Mouse (Mus musculus) stomach, embryonic 14.5 days (tissue): ENCODE measurements around the gene Prnd. TPM values are rescaled to one million over a fixed set of nuclear protein-coding genes. Genes with fewer than 3 reads are reported as not detected.

Source experiments
- ATAC-seq: fragments of 200-750 bp; cut with Nextera tagmentation; 2 replicates; pipeline ENCODE4 v1.8.0; 2017; ENCODE audit warnings: low read depth, moderate TSS enrichment; ENCODE audit not compliant: insufficient number of reproducible peaks, insufficient read depth, low FRiP score
- H3K27ac ChIP-seq: fragments of 300-500 bp; sonication (generic); 2 replicates; pipeline ENCODE4 v1.5.1; 2014; ENCODE audit warnings: mild to moderate bottlenecking, low read length, moderate library complexity, mixed read lengths
- H3K27me3 ChIP-seq: fragments of 300-500 bp; sonication (generic); 2 replicates; pipeline ENCODE4 v1.6.1; 2014; ENCODE audit warnings: low read length, control low read depth, mixed read lengths; ENCODE audit not compliant: control insufficient read depth, insufficient read depth
- H3K36me3 ChIP-seq: fragments of 300-500 bp; sonication (generic); 2 replicates; pipeline ENCODE4 v1.6.1; 2014; ENCODE audit warnings: mild to moderate bottlenecking, control low read depth, low read length, moderate library complexity, mixed read lengths; ENCODE audit not compliant: control insufficient read depth, insufficient read depth
- H3K4me1 ChIP-seq: fragments of 300-500 bp; sonication (generic); 2 replicates; pipeline ENCODE4 v1.6.1; 2014; ENCODE audit warnings: low read length, control low read depth, mixed read lengths; ENCODE audit not compliant: control insufficient read depth, insufficient read depth
- H3K4me2 ChIP-seq: fragments of 300-500 bp; sonication (generic); replicated peaks from 2 replicates; pipeline ENCODE4 v1.6.1; 2014; ENCODE audit warnings: low read depth, low read length, control low read depth
- H3K4me3 ChIP-seq: fragments of 300-500 bp; sonication (generic); 2 replicates; pipeline ENCODE4 v1.5.1; 2014; ENCODE audit warnings: low read depth, low read length, control low read depth
- H3K9ac ChIP-seq: fragments of 300-500 bp; sonication (generic); replicated peaks from 2 replicates; pipeline ENCODE4 v1.6.1; 2014; ENCODE audit warnings: low read depth, mild to moderate bottlenecking, control low read depth, low read length, moderate library complexity, mixed read lengths
- H3K9me3 ChIP-seq: fragments of 300-500 bp; sonication (generic); 2 replicates; pipeline ENCODE4 v1.6.1; 2016; ENCODE audit warnings: low read depth, low read length, control low read depth; ENCODE audit not compliant: control insufficient read depth
- WGBS: fragments of 180-500 bp; shearing (Covaris S2); extraction: QIAGEN DNeasy Blood & Tissue Kit; methylation state at CpG from one replicate; pipeline ENCODE4 v1.1.7; 2014; 5-methylcytosine and 5-hydroxymethylcytosine counted together
- polyA plus RNA-seq: library from polyadenylated mRNA; unstranded; fragments of >200 nt; fragmentation: Nextera tagmentation; extraction: Ambion mirVana; gene quantifications from 2 replicates; pipeline ENCODE4 v1.2.1, GENCODE M21; 2014

The Prnd gene
- polyA plus RNA-seq, 1 experiment from 2014 or later: 49.9 TPM

- no peak for ATAC-seq
- no peaks in the 10 kb centered on the region for H3K36me3 ChIP-seq
- H3K4me1 ChIP-seq: no peaks in the 10 kb centered on the region
- WGBS: 42% methylated on average over 9 of the region's 9 CpGs
- H3K4me3 ChIP-seq: peak overlapping the region; percentile 11; the same call in 1 of the 2 replicates
- no peak overlapping the region for H3K27ac ChIP-seq
- no peaks in the 10 kb centered on the region for H3K9me3 ChIP-seq
- H3K27me3 ChIP-seq: peaks cover 5% of the 10 kb centered on the region; the same call in 1 of the 2 replicates
- H3K4me2 ChIP-seq: peak overlapping the region; percentile 45
- H3K9ac ChIP-seq: no peak overlapping the region
These were observed 4.2 kb downstream of the Prnd start for GRCm38 (mm10) chr2:131954835-131955234.

DNA sequence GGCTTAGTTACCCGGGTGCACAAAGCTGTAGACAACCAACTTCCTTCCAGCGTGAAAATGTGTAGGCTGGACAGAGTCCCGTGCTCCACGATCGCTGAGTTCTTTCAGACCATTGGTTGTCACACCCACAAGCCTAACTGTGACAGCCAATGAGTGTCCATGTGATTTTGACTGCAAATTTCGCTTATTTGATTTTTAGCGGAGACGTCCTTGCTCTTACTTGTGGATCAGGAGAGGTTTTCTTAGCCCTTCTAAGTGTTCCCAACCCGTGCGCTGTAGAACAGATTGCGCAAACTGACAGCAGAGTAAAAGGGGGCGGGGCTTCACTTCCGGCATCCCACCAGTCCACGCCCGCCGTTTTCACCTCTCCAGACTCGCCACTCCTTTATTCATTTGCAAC is 4.6 kb downstream of the Prnd start:
- Histone ChIP-seq H3K4me1 (no peaks in the 10 kb centered on the region), H3K4me3 (peak overlapping the region; percentile 11; the same call in 1 of the 2 replicates), H3K36me3 (no peaks in the 10 kb centered on the region), H3K9me3 (no peaks in the 10 kb centered on the region), H3K27ac (no peak overlapping the region), H3K27me3 (peaks cover 5% of the 10 kb centered on the region; the same call in 1 of the 2 replicates), H3K9ac (no peak overlapping the region), H3K4me2 (peak overlapping the region; percentile 45)
- WGBS: 3% methylated on average over 17 of the region's 17 CpGs
- no peak; the same call in 1 of the 2 replicates for ATAC-seq

GRCm38 (mm10) chr2:131956336-131957256 is 5.9 kb downstream of the Prnd start:
- no peak overlapping the region for H3K4me3 ChIP-seq
- 79% methylated on average over 7 of the region's 7 CpGs for WGBS
- H3K4me1 ChIP-seq: no peaks in the 10 kb centered on the region
- H3K9ac ChIP-seq: no peak overlapping the region
- H3K4me2 ChIP-seq: no peak overlapping the region
- no peak overlapping the region for H3K27ac ChIP-seq
- no peak for ATAC-seq
- no peaks in the 10 kb centered on the region for H3K9me3 ChIP-seq
- peaks cover 5% of the 10 kb centered on the region; the same call in 1 of the 2 replicates for H3K27me3 ChIP-seq
- no peaks in the 10 kb centered on the region for H3K36me3 ChIP-seq

DNA sequence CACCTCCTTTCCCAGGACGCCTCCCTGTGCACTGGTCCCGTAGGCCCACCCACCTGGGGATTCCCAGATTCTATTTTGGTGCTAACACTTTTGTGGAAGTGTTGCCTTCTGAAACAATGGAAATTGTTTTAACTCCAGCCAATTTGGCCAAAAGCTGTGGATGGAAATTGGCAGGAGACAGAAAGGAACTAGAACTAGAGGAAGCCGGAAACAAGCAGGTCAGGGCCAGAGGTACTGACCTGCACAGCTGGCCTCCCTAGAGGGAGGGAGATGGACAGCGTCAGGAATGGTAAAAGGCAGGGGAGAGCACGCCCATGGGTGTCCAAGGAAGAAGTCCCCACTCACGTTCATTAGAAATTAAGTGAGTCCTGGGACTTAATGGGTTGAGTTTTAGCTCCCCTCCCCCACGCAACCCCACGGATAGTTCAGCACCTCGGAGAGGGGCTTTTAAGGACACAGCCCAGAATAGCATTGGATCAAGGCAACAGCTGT is 7.1 kb downstream of the Prnd start:
- H3K4me1 ChIP-seq: no peaks in the 10 kb centered on the region
- ATAC-seq: no peak
- H3K9ac ChIP-seq: no peak overlapping the region
- no peak overlapping the region for H3K4me2 ChIP-seq
- WGBS: 52% methylated on average over 9 of the region's 9 CpGs
- no peak overlapping the region for H3K4me3 ChIP-seq
- no peaks in the 10 kb centered on the region for H3K36me3 ChIP-seq
- H3K27me3 ChIP-seq: peaks cover 5% of the 10 kb centered on the region; the same call in 1 of the 2 replicates
- no peaks in the 10 kb centered on the region for H3K9me3 ChIP-seq
- H3K27ac ChIP-seq: no peak overlapping the region

DNA sequence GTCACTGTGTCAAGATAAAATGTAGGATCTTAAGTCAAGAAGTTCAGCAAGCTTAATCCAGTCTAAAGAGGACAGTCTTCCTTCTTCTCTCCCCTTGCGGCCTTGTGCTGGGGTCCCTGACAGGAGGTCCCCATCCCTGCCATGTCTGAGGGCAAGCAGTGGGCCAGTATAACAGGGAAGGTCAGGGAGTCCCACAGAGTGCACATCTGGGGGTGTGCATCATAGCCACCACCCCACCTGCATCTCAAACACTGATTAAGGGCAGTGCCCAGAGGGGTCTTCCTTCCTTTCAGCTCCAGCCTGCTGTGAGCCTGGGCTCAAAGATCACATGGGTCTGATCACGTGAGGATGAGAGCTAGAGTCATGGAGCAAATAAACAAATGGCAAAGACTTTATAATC is 11.0 kb downstream of the Prnd start:
- 58% methylated on average over 2 of the region's 2 CpGs for WGBS
- no peak overlapping the region for H3K9ac ChIP-seq
- H3K27ac ChIP-seq: no peak overlapping the region

GRCm38 (mm10) chr2:131970597-131970996 is 19.9 kb downstream of the Prnd start:
- Histone ChIP-seq H3K4me3 (no peak overlapping the region), H3K36me3 (no peaks in the 10 kb centered on the region), H3K4me2 (no peak overlapping the region), H3K4me1 (no peaks in the 10 kb centered on the region), H3K9me3 (no peaks in the 10 kb centered on the region), H3K27me3 (no peaks in the 10 kb centered on the region), H3K27ac (no peak overlapping the region), H3K9ac (no peak overlapping the region)
- no peak for ATAC-seq
- 91% methylated on average over 2 of the region's 2 CpGs for WGBS

More for the DNA sequence above, 11.0 kb downstream of the Prnd start:
- H3K4me2 ChIP-seq: no peak overlapping the region
- no peaks in the 10 kb centered on the region for H3K27me3 ChIP-seq
- no peak for ATAC-seq
- no peaks in the 10 kb centered on the region for H3K4me1 ChIP-seq
- no peaks in the 10 kb centered on the region for H3K9me3 ChIP-seq
- no peak overlapping the region for H3K4me3 ChIP-seq
- no peaks in the 10 kb centered on the region for H3K36me3 ChIP-seq

- no peaks in the 10 kb centered on the region for H3K36me3 ChIP-seq
- no peak for ATAC-seq
- no peak overlapping the region for H3K4me3 ChIP-seq
- no peaks in the 10 kb centered on the region for H3K9me3 ChIP-seq
- no peaks in the 10 kb centered on the region for H3K27me3 ChIP-seq
- no peak overlapping the region for H3K27ac ChIP-seq
- WGBS: 82% methylated on average over 4 of the region's 4 CpGs
- no peaks in the 10 kb centered on the region for H3K4me1 ChIP-seq
- H3K4me2 ChIP-seq: no peak overlapping the region
- H3K9ac ChIP-seq: no peak overlapping the region
These were observed 20.4 kb downstream of the Prnd start for GRCm38 (mm10) chr2:131971098-131971497.

DNA sequence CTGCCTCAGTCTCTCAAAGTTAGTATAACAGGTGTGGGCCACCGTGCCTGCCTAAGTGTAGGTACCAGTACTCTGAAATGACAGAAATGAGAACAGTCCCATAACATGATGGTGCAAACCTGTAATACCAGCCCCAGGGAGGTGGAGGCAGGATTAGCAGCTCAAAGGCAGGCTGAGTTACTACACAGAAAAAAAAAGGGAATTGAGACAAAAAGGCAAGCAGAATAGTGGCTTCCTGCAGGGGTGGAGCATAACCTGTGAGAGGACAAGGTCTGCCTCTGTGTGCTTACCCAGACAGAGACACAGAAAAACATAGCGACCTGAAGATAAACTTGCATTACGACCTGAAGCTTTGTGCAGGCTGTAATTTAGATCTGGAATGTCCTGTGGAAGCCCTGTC is 26.0 kb downstream of the Prnd start:
- Histone ChIP-seq H3K9me3 (no peaks in the 10 kb centered on the region), H3K9ac (no peak overlapping the region), H3K4me1 (no peaks in the 10 kb centered on the region), H3K27ac (no peak overlapping the region), H3K27me3 (no peaks in the 10 kb centered on the region), H3K4me3 (no peak overlapping the region), H3K36me3 (no peaks in the 10 kb centered on the region), H3K4me2 (no peak overlapping the region)
- WGBS: 73% methylated on average over 3 of the region's 3 CpGs
- no peak for ATAC-seq
